Mouse (Mus musculus): ENCODE measurements around the gene Unc5b. TPM values are rescaled to one million over a fixed set of nuclear protein-coding genes. Genes with fewer than 3 reads are reported as not detected.

Unc5b gene
- total RNA-seq, 2 experiments from 2014 or later, result 0.07 TPM; not detected in 1

- ATAC-seq (ENCODE audit: poor library complexity, severe bottlenecking), result no peak
Observed at GRCm38 (mm10) chr10:60821736-60822358, 9.5 kb downstream of the Unc5b start.

GRCm38 (mm10) chr10:60821311-60821710, 10.1 kb downstream of the Unc5b start:
- no peak for ATAC-seq (ENCODE audit: poor library complexity, severe bottlenecking)

DNA sequence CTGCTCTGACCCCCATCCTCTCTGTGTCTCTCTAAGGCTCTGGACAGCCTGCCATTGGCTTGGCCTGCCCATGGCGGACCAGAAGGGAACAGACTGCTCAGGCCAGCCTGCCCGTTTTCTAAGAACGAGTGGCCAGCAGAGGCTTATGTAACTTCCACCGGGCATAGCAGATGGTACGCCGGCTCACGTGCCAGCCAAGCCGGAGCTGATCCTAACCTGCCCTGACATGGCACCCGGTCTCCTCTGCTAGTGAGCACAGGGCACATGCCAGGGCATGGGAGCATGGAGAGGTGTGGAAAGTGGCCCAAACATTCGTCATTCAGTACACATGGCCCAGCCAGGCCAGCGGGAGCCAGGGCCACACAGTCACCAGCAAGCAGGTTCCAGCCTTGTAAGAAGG, 10.8 kb downstream of the Unc5b start:
- no peak for ATAC-seq (ENCODE audit: poor library complexity, severe bottlenecking)

GRCm38 (mm10) chr10:60819654-60820192, 11.7 kb downstream of the Unc5b start:
- ATAC-seq (ENCODE audit: poor library complexity, severe bottlenecking), result no peak

GRCm38 (mm10) chr10:60819179-60819578, 12.2 kb downstream of the Unc5b start:
- no peak for ATAC-seq (ENCODE audit: poor library complexity, severe bottlenecking)

DNA sequence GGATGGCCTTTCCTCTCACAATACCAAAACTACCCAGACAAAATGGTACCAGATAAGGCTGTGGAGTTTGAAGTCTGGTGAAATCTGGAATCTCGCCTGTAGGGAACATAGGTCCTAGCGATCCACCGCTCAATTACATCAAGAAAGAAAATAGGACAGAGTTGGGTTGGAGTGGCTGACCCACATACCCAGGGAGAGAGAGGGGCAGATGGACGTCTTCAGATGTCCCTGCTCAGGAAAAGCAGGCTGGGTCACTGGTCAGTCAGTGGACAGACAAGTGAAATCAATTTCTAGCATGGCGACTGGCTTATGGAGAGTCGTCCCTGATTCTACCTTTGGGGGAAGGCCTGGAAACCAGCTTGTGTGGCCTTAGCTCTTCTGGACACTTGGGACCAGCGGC, 12.7 kb downstream of the Unc5b start:
- ATAC-seq (ENCODE audit: poor library complexity, severe bottlenecking), result no peak

DNA sequence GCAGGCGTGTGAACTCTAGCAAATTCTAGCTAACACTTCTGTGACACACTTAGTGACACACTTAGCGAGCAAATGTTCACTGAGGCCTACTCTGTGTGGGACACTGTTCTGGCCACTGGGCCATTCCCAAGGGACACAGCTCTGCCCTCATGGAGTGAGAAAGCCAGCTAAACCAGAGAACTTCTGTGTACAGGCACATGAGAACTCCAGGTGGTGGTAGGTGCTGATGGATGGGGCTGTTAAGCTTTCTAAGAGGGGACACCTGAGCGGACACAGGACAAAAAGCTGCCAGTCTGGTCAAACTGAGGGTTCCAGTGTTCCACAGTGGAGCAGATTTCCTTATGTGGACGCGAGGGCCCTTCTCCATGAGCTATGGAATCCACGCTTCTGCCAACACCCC, 13.5 kb downstream of the Unc5b start:
- ATAC-seq (ENCODE audit: poor library complexity, severe bottlenecking), result no peak

GRCm38 (mm10) chr10:60816872-60817648, 14.3 kb downstream of the Unc5b start:
- ATAC-seq (ENCODE audit: poor library complexity, severe bottlenecking), result peak; percentile 98

DNA sequence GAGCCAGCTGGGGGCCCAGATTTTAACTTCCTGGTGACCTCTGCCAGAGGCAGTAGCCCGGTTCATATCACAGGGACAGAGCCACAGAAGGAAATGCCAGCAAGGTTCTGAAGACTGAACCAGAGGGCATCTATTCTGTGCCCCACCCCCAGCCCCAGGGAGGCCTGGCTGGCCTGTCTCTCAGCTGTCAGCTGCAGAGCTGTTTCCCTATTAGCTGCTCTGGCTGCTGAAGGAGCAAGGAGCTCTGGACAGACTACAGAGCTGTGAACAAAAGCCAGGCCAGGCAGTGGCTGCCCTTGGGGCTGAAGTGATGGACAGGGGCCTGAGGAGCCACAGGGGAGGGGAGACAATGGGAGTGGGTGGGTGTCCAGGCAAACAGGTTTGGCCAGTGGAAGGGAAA, 15.5 kb downstream of the Unc5b start:
- no peak for ATAC-seq (ENCODE audit: poor library complexity, severe bottlenecking)

GRCm38 (mm10) chr10:60815059-60815458, 16.3 kb downstream of the Unc5b start:
- no peak for ATAC-seq (ENCODE audit: poor library complexity, severe bottlenecking)

DNA sequence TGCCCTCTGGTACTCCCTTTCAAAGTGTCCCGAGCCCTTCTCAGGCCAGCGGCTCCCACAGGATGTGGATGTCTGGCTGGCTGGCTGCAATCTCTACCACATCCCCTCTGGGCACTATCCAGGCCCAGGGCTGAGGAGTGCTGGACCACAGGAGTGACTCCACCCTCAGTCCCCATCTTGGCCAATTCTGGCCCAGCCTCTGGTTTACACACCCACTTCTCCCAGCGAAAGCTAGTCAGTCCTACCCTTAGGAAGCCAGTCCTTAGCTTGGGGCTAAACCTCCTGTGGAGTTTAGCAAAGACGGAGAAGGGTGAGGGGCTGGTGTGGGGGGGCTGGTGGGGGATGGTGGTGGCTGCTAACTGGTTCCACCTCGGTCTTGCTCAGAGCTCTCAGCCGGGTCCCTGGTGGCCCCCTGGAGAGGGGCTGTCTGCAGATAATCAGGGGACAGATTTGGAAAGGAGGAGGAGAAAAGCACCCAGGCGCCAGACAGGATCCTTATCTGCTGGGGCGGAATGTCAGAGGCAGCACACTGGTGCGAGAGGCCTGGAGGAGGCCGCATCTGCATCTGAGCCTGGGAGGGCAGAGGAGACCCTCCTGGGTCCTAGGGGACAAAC, 16.8 kb downstream of the Unc5b start:
- no peak for ATAC-seq (ENCODE audit: poor library complexity, severe bottlenecking)

GRCm38 (mm10) chr10:60813606-60814005, 17.8 kb downstream of the Unc5b start:
- no peak for ATAC-seq (ENCODE audit: poor library complexity, severe bottlenecking)

DNA sequence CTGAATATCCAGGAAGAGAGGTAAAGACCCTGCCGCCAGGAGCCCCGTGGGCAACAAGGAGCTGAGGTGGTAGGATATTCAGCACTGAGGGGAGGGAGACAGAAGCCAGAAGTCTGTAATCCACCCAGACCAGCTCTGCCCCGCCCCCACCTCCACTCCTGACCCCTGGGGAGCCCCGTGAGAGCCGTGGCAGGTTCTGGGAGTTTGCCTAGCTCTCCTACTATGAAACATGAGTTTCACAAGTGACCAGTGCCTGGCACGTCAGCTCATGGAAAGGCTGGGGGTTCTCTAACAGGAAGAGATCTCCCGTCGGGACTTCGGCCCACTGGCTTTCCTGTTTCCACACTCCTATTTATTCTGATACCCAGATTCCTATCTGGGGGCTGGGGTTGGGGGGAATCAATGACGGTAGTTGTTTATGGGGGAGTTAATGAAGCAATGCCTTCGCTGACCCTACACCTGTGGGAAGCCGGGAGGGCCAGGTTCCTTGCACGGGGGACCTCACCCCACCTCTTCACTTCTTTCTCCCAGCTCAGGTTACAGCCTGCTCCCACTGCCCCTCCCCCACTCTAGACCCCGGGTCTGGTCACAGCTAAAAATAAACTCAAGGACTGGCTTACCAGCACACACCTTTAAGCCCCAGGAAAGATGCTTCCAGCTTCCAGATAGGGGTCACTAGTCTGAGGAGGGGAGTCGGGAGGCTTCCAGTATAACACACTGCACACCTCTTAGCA, 19.4 kb downstream of the Unc5b start:
- ATAC-seq (ENCODE audit: poor library complexity, severe bottlenecking), result no peak

GRCm38 (mm10) chr10:60808447-60808846, 22.9 kb downstream of the Unc5b start:
- peak; percentile 61 for ATAC-seq (ENCODE audit: poor library complexity, severe bottlenecking)

DNA sequence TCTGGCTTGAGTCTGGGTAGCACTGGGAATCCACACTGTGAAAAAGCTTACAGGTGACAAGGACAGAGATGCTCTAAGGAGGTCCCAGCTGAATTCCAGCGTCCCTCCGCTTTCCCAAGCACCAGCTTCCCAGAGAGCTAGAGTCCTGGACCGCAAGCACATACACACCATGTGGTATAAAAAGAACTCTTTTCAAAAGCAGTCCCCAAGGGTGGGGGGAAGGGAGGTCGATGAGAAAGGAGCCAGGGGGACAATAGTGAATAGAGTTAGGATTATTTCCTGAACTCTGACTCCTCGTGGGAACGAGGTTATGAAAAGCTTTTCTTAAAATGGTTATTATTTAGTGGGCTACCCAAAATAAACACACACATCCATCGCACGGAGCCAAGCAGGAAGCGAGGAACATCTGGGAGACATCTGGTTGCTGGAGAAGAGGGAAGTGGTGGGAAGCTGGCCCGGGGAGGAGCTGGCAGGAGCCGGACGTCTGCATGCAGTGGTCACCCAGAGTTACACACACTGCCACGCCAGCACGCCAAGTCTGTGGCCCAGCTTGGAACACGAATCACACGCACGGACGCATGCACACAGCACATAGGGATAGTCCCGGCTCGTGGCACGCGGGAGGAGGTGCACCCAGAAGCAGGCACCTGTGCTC, 23.7 kb downstream of the Unc5b start:
- no peak for ATAC-seq (ENCODE audit: poor library complexity, severe bottlenecking)

DNA sequence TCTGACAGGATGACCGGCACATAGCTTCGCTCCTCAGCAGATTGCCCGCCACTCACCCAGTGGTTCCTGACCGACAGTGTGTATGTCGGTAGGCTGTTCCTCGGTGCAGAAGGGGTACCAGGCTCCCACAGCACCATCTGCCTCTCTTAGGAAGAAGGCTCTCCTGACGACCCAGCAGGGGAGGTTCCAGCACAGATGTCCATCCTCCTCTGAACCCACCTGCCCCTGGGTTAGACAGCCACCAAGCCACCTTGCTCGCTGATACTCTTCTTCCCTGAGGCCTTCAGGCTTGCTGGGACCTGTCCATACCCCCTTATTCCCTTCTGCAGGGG, 25.2 kb downstream of the Unc5b start:
- ATAC-seq (ENCODE audit: poor library complexity, severe bottlenecking), result no peak

GRCm38 (mm10) chr10:60805436-60806206, 25.8 kb downstream of the Unc5b start:
- no peak for ATAC-seq (ENCODE audit: poor library complexity, severe bottlenecking)

GRCm38 (mm10) chr10:60804865-60805264, 26.5 kb downstream of the Unc5b start:
- ATAC-seq (ENCODE audit: poor library complexity, severe bottlenecking), result no peak

- no peak for ATAC-seq (ENCODE audit: poor library complexity, severe bottlenecking)
Observed at GRCm38 (mm10) chr10:60803971-60804370, 27.4 kb downstream of the Unc5b start.

- ATAC-seq (ENCODE audit: poor library complexity, severe bottlenecking), result no peak
Observed at GRCm38 (mm10) chr10:60801898-60802412, 29.4 kb downstream of the Unc5b start.

Data from megakaryocyte, adult 5-6 weeks (primary cell).